Mouse (Mus musculus): ENCODE measurements around the gene 1700016D06Rik.

1700016D06Rik gene

GRCm38 (mm10) chr8:11701033-11701362, at the start of gene 1700016D06Rik:
Gene 1700016D06Rik (minus strand): TSS chr8:11701063.
- DNase-seq, result no peak

GRCm38 (mm10) chr8:11749472-11749871, 48.6 kb upstream of the 1700016D06Rik start:
- DNase-seq, result no peak

DNA sequence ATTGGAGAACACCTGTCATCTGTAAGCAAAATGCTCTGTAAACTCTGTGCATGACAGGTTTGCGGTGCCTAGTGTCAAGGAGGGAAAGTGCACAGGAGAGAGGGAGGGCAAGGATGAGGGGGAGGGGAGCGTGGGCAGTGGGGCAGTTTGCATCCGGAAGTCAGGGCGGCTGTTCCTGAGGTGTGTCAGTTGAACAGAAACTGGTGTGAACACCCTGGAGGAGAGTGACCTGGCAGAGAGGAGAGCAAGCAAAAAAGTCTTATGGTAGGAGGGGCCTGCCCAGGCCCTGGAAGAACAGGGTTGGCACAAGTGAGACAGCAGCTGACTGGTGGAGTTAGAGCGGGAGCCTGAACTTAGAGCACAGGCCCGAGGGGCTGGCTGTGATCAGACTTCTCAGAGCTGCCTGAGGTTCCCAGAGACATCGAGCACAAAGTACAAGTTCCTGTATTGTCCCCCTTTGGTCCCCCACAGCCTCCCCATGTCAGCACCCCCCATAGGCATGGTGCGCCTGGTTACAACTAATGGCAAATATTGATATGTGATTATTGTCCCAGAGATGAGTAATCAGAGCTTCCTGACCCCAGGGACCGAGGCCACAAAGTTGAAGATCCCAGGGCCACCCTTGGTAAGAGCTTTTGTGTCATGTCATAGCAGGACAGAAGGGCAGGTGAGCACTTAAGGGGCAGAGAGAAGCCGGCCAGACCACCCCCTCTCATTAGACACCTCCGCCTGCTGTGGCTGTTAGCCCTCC, 46.2 kb upstream of the 1700016D06Rik start:
- DNase-seq, result no peak

- DNase-seq, result no peak
Observed at GRCm38 (mm10) chr8:11743580-11743979, 42.7 kb upstream of the 1700016D06Rik start.

- peak; percentile 21 for DNase-seq
Observed at GRCm38 (mm10) chr8:11740857-11741256, 40.0 kb upstream of the 1700016D06Rik start.

DNA sequence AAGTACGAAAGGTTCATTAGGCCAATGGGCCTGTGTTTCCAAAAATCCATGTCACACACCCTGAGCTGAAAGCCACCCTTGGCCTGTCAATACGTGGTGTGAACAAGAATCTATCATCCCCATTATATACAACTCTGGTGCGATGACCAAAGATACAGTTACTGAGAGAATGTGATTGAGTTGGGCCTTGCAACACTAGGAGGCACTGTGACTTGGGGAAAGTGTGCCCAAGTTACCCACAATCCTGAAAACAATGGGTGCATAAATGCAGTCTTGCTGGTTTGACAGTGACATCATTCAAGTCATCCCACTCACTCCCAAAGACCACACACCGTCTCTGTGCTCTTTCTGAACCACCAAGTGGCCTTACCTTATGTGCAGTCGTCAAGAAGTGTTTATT, 38.2 kb upstream of the 1700016D06Rik start:
- no peak for DNase-seq

DNA sequence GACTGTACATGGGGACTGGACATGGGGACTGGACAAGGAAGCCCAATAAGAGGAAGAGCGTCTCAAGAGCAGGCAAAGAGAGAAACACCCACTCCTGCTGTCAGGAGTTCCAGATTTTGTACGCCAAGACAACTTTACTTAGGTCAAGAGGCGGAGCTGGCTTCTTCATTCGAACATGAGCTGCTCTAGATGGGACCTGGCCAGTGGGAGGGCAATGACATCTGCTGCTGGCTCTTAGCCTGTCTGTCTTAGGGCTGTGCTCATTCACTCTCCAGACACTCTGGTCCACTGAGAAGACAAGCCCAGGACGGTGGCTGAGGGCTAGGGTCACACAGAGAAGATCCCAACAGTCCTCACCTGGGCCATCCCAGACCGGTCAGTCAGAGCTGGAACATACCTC, 36.2 kb upstream of the 1700016D06Rik start:
- DNase-seq, result peak; percentile 57

DNA sequence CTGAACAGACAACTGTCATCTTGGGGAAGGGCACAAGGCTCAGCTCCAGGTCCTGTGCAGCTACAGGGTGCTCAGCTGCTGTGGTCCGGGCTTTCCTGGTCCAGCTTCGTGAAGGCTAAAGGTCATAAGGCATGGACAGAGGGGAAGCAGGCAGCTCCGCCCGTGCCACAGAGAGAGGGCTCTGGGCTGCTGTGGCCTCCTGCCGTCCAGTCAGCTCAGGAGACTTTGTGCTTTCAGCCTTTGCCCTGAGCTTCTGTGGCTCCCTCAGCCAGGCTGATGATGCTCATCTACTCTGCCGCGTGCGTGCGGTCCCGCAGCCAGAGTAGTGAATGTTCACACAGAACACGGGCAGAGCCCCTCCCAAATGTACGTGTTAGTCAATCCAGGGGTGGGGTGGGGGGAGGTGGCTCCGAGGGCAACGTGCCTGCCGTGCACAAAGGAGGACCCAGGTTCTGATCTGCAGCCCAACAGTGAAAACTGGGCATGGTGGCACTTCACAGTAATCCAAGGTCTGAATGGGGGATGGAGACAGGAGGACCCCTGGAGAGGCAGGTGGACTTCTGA, 34.9 kb upstream of the 1700016D06Rik start:
- no peak for DNase-seq

- peak; percentile 25 for DNase-seq
Observed at GRCm38 (mm10) chr8:11730271-11730940, 29.5 kb upstream of the 1700016D06Rik start.

GRCm38 (mm10) chr8:11728482-11729295, 27.8 kb upstream of the 1700016D06Rik start:
- no peak for DNase-seq

DNA sequence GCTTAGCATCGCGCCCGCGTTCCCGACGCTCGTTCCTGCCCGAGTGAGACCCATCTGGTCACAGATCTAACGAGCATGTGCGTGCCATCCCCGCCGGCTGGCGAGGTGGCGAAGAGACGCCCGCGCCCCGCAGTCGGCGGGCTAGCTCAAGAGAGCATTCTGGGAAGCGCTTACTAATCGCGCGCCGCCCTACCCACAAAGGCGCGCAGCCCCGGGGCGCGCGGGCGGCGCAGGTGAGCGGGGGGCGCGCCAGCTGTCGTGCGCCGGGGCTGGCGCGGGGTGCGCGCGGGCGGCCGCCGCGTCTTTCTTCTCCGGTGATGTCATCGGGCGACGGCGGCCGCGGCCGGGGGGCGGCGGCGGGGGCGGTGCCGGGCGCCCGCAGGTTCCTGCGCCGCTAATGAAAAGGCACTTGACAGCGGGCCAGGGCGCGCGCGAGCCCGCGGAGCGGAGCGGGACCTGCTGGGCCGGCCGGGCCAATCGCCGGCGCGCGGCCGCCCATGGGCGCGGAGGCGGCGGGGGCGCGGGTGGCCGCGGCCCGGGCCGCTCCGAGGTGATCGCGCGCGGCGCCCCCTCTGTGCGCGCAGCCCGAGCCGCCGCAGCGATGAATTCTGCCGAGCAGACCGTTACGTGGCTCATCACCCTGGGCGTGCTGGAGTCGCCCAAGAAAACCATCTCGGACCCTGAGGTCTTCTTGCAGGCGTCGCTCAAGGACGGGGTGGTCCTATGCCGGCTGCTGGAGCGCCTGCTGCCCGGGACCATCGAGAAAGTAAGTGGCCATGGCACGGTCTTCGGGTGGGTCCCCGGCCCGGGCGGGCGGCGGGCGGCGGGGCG, 27.0 kb upstream of the 1700016D06Rik start, which contains the start of gene Arhgef7:
Arhgef7 (plus strand) TSS at position 71 of the 831 bp plus-strand sequence.
- DNase-seq, result peak; percentile 32

- DNase-seq, result no peak
Observed at GRCm38 (mm10) chr8:11727273-11727650, 26.4 kb upstream of the 1700016D06Rik start.

DNA sequence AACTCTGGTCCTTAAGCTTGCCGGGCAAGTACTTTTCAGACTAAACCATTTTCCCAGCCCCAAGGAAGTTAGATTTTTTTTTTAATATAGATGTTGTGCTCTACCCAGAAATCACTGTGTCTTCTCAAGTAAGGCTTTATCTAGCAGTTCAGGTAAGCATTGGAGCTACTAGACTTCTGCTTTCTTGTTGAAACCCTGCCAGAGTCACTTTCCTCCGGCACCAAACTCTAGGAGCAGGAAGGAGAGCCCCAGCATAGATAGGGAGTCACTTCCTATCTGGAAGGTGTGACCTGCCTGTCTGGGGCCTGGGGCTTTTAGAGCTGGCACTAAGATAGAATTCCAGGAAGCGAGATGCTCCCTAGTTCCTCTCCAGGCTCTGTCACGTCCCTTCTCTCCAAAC, 16.3 kb upstream of the 1700016D06Rik start:
- no peak for DNase-seq

- DNase-seq, result peak; percentile 30
Observed at GRCm38 (mm10) chr8:11712244-11712643, 11.4 kb upstream of the 1700016D06Rik start.

DNA sequence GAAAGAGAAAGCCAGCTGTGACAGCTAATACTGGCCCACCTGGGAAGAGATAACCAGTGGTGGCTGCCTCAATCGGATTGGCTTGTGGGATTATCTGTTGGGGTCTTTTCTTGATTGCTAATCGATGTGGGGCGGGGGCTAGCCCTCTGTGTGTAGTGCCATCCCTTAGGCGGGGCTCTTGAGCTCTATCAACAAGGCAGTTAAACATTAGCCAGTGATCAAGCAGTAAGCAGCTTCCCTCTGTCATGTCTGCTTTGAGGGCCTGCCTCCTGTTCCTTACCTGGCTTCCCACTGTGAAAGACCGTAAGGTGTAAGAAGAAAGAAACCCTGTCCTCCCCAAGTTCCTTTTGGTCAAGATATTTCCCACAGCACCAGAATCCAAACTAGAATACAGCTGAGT, 9.6 kb upstream of the 1700016D06Rik start:
- no peak for DNase-seq

DNA sequence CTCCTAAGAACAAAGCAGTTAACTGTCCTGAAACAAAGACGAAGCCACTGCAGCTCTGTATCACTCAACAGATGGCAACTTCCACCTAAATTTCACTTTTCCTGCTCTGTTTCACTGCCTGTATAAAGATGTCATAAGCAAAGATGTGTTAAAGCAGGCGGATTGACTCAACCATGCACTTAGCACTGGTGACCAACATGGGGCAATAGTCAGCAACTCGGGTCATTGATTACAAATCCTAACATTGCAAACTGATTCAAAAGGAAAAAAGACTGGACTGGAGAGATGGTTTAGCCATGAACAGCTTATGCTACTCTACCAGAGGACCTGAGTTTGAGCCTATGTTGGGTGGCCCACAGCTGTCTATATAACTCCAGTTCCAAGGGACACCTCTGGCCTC, 8.7 kb upstream of the 1700016D06Rik start:
- DNase-seq, result no peak

DNA sequence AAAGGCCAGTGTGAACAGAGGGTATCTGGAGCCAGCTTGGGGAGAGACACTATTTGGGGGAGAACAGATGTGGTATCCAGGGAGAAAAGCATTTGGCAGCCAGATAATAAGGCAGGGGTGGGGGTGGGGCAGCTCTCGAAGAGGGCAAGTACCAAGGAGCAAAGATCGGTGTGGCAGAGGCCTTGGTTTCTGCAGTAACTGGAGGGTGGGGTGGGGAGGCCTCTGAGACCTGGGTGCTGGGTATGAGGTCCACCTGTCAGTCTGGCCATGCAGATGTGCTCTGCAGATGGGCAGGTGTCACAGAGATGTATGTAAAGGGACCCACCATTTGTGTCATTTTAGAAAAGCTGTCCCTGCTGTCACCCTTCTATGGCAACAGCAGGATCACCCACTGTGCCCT, 8.0 kb upstream of the 1700016D06Rik start:
- no peak for DNase-seq

GRCm38 (mm10) chr8:11707701-11708100, 6.8 kb upstream of the 1700016D06Rik start:
- DNase-seq, result no peak

DNA sequence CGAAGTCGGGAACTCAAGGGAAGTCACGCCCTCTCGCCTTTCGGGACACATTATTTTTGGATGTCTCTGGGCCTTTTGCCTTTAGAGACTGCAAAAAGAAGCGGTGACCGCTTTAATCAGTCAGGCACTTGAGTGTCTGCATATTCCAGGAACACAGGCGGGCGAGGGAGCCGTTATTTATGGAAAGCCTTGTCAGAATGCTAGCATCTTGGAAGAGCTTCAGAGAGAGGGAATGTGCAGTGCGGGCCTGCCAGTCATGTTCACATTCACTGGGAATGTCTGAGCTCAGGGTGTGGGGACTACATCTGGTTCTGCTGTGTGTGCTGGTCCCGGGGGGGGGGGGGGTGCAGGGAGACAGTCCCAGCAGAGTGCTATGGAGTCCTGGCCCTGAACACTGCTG, 5.0 kb upstream of the 1700016D06Rik start:
- DNase-seq, result peak; percentile 71

DNA sequence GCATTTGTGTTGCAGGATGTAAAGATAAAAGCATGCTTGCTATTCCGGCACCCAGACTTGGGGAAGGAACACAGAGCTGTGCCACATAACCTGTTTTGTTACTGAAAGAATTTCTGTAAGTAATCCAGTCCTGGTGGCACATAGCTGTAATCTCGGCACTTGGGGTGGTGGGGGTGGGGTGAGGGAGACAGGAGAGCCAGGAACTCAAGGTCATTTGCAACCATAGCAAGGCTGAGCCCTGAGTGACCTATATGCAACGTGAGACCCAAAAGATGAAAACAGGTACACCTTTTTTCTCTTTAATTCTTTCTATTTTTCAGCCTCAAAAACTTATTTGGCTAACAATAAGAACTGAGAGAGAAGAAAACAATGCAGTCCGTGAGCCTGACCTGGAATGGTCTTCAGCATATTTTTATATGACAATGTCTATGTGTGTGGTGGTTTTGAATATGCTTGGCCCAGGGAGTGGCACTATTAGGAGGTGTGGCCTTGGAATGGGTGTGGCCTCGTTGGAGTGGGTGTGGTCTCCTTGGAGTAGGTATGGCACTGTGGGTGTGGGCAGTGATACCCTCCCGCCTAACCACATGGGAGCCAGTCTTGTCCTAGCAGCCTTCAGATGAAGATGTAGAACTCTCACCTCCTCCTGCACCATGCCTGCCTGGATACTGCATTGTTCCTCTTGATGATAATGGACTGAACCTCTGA, 4.0 kb upstream of the 1700016D06Rik start:
- DNase-seq, result no peak

GRCm38 (mm10) chr8:11703789-11704188, 2.9 kb upstream of the 1700016D06Rik start:
- DNase-seq, result no peak

DNA sequence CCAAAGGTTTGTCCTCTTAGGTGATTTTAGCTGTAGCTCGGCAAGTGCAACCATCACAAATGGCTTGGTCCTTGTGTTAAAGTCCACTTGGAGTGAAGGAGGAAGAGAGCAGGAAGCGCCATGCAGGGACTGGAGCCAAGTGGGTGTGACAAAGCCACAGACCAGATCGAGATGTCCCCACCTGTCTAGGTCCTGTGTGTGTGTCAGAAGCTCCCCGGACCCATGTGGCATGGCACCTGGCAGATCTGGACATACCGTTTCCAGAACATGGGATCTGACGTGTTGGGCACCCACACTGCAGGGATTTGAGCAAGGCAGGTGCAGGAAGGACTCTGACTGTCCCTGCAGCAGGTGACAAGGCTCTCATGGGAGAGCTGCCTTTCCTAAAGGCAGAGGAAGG, 565 bp upstream of the 1700016D06Rik start:
- DNase-seq, result no peak
